In genomic region chr5:50057612-50058420, GRCm38 (mm10) we compare ENCODE assay signal across 9 mouse cellular contexts. TPM values are rescaled to one million over a fixed set of nuclear protein-coding genes. Genes with fewer than 3 reads are reported as not detected.
DNase-seq lines count a peak whose midpoint lies in the region; ATAC-seq and TF ChIP-seq lines count a peak whose summit lies in the region.
"Had no signal": no experiment of that assay in that cellular context is flagged by ENCODE, and none has a peak within 500 bp of the region (broad histone marks: within the 10 kb centered on the region; RNA-seq: fewer than 3 reads in every experiment).

No protein-coding gene starts in this region.

- no peak for TF ChIP-seq EP300 in heart, adult 2 months (IDR thresholded peaks at IDR 0.05; ENCODE audit: insufficient read depth, low read depth, low read length)

- WGBS in heart, adult 2 months = 6% methylated on average over 26 of the region's 26 CpGs
- 14% methylated on average over 26 of the region's 26 CpGs for WGBS in bone marrow, adult 2 months
- 3% methylated on average over 26 of the region's 26 CpGs for WGBS in heart, embryonic 10.5 days
- 6% methylated on average over 26 of the region's 26 CpGs for WGBS in liver, embryonic 11.5 days
- 1% methylated on average over 26 of the region's 26 CpGs for WGBS in neural tube, embryonic 12.5 days

- peak overlapping the region; percentile 80 for H3K4me3 ChIP-seq in heart, adult 2 months
- H3K4me3 ChIP-seq in bone marrow, adult 2 months (replicated peaks; ENCODE audit: control insufficient read depth, low read depth, low read length) = peak overlapping the region; percentile 16
- H3K4me3 ChIP-seq in heart, embryonic 10.5 days = peak overlapping the region; percentile 86
- peak overlapping the region; percentile 92 for H3K4me3 ChIP-seq in liver, embryonic 11.5 days (ENCODE audit: low read depth, low read length)
- H3K4me3 ChIP-seq in neural tube, embryonic 12.5 days = peak overlapping the region; percentile 97

- no peaks in the 10 kb centered on the region for H3K9me3 ChIP-seq in heart, embryonic 10.5 days
- no peaks in the 10 kb centered on the region for H3K9me3 ChIP-seq in liver, embryonic 11.5 days (ENCODE audit: control insufficient read depth, low read length)
- no peaks in the 10 kb centered on the region for H3K9me3 ChIP-seq in neural tube, embryonic 12.5 days

- H3K4me2 ChIP-seq in liver, embryonic 11.5 days = peak overlapping the region; percentile 83
- peak overlapping the region; percentile 64 for H3K4me2 ChIP-seq in neural tube, embryonic 12.5 days (replicated peaks)

- intact Hi-C loops in heart, adult 2 months (cut with DNase I) = loop anchor here (5.0 kb wide), 1 partner anchor 81 kb away; no protein-coding TSS in a partner anchor
- intact Hi-C loops in heart, postnatal 25 days (cut with DNase I) = loop anchor here (2.0 to 10.0 kb wide), 2 partner anchors 81 to 157 kb away; no protein-coding TSS in a partner anchor
- intact Hi-C loops in left cerebral cortex, postnatal 36 days (cut with DNase I) = no loop called here

- no peaks in the 10 kb centered on the region for H3K36me3 ChIP-seq in heart, adult 2 months (ENCODE audit: control insufficient read depth, insufficient read depth, low read length)
- H3K36me3 ChIP-seq in heart, embryonic 10.5 days = no peaks in the 10 kb centered on the region
- no peaks in the 10 kb centered on the region for H3K36me3 ChIP-seq in liver, embryonic 11.5 days (ENCODE audit: control insufficient read depth, insufficient read depth, low read length)
- no peaks in the 10 kb centered on the region for H3K36me3 ChIP-seq in neural tube, embryonic 12.5 days
- H3K36me3 ChIP-seq: G1E had no signal

- H3K9ac ChIP-seq in heart, adult 2 months (ENCODE audit: low read depth, low read length) = peak overlapping the region; percentile 77
- H3K9ac ChIP-seq in liver, embryonic 11.5 days (ENCODE audit: low read depth, low read length) = peak overlapping the region; percentile 92
- peak overlapping the region; percentile 98 for H3K9ac ChIP-seq in neural tube, embryonic 12.5 days

- TF ChIP-seq POLR2A in heart, adult 2 months (IDR thresholded peaks at IDR 0.05; ENCODE audit: insufficient read depth, low read depth, low read length) = no peak
- TF ChIP-seq POLR2A in bone marrow, adult 2 months (IDR thresholded peaks at IDR 0.05; ENCODE audit: borderline replicate concordance, control insufficient read depth, low read depth, low read length) = no peak

- H3K4me1 ChIP-seq in heart, adult 2 months (ENCODE audit: control insufficient read depth, insufficient read depth, low read length) = 0 out of 2 replicates have a peak, but pooled peaks cover 1% of the 10 kb centered on the region
- H3K4me1 ChIP-seq in bone marrow, adult 2 months (ENCODE audit: control insufficient read depth, insufficient read depth, low read length) = no peaks in the 10 kb centered on the region
- peaks cover 27% of the 10 kb centered on the region for H3K4me1 ChIP-seq in heart, embryonic 10.5 days
- H3K4me1 ChIP-seq in liver, embryonic 11.5 days (replicated peaks; ENCODE audit: control insufficient read depth, insufficient read depth, low read length) = peaks cover 4% of the 10 kb centered on the region; the same call in 1 of the 2 replicates
- H3K4me1 ChIP-seq in neural tube, embryonic 12.5 days = peaks cover 18% of the 10 kb centered on the region

- H3K27ac ChIP-seq in heart, adult 2 months = peak overlapping the region; percentile 71
- no peak overlapping the region for H3K27ac ChIP-seq in bone marrow, adult 2 months (ENCODE audit: control insufficient read depth, insufficient read depth, low read depth, low read length, poor library complexity)
- H3K27ac ChIP-seq in heart, embryonic 10.5 days = peak overlapping the region; percentile 98
- H3K27ac ChIP-seq in liver, embryonic 11.5 days (ENCODE audit: low read depth, low read length) = peak overlapping the region; percentile 70
- H3K27ac ChIP-seq in neural tube, embryonic 12.5 days = 0 out of 2 replicates have a peak overlapping the region, but pooled peaks have one; percentile 74

- no peaks in the 10 kb centered on the region for H3K27me3 ChIP-seq in heart, adult 2 months (ENCODE audit: control insufficient read depth, insufficient read depth, low read length)
- no peaks in the 10 kb centered on the region for H3K27me3 ChIP-seq in heart, embryonic 10.5 days (ENCODE audit: insufficient read depth, poor library complexity, severe bottlenecking)
- H3K27me3 ChIP-seq in liver, embryonic 11.5 days (replicated peaks; ENCODE audit: control insufficient read depth, insufficient read depth, low read length) = no peaks in the 10 kb centered on the region
- H3K27me3 ChIP-seq in neural tube, embryonic 12.5 days (replicated peaks) = no peaks in the 10 kb centered on the region

- ATAC-seq in liver, embryonic 11.5 days (replicated peaks; ENCODE audit: low FRiP score) = peak; percentile 12
- ATAC-seq in neural tube, embryonic 12.5 days (ENCODE audit: low FRiP score, low read depth) = peak; percentile 63

- peak; percentile 15 to 31 for DNase-seq in heart, adult 2 months
- no peak for DNase-seq in heart, postnatal 25 days (ENCODE audit: low spot score)
- DNase-seq in heart, embryonic 10.5 days (ENCODE audit: low spot score) = peak; percentile 81
- DNase-seq in liver, embryonic 11.5 days (ENCODE audit: low spot score) = no peak
- DNase-seq in left cerebral cortex, postnatal 36 days (ENCODE audit: low spot score in 2 of 2) = no peak
- DNase-seq in ovary, postnatal 36 days (ENCODE audit: low spot score) = no peak

- H3K79me2 ChIP-seq in heart, adult 2 months (replicated peaks; ENCODE audit: control insufficient read depth, insufficient read depth, low read length) = peaks cover 3% of the 10 kb centered on the region; the same call in 1 of the 2 replicates

- TF ChIP-seq CTCF in heart, adult 2 months (IDR thresholded peaks at IDR 0.05) = no peak
- TF ChIP-seq CTCF in bone marrow, adult 2 months (IDR thresholded peaks at IDR 0.05; ENCODE audit: control insufficient read depth, insufficient read depth, low read length) = no peak

RNA-seq across cellular contexts. Expression of gene Adgra3, which starts 1.0 kb away (rescaled TPM):
- total RNA-seq in heart, adult 2 months (2021) = 10 to 100 TPM; 16.1 to 21.0 TPM
- 16.2 and 17.2 TPM in 2 replicates for polyA plus RNA-seq in heart, adult 2 months (2012; rRNA removed)
- total RNA-seq in heart, postnatal 25 days (2021) = 10 to 100 TPM; 15.7 to 20.6 TPM
- polyA plus RNA-seq in bone marrow, adult 2 months (2011; ENCODE audit: insufficient read depth, insufficient read length, low replicate concordance, missing spikeins) = 0.50 and 4.6 TPM in 2 replicates
- 19.2 and 26.6 TPM in 2 replicates for polyA plus RNA-seq in heart, embryonic 10.5 days (2016; fragmentation: Nextera tagmentation; extraction: Ambion mirVana)
- polyA plus RNA-seq in liver, embryonic 11.5 days (2014; fragmentation: Nextera tagmentation; extraction: Ambion mirVana) = 16.1 and 17.7 TPM in 2 replicates
- polyA plus RNA-seq in neural tube, embryonic 12.5 days (2016; fragmentation: Nextera tagmentation; extraction: Ambion mirVana) = 38.3 and 45.4 TPM in 2 replicates
- 10 to 100 TPM; 18.7 to 20.5 TPM for total RNA-seq in left cerebral cortex, postnatal 36 days (2021)
- polyA plus RNA-seq: G1E had no signal

Comparison
In these comparisons a context has a peak if more than half of its experiments do, and no peak if none do; other contexts are left out.
1. DNase-seq: peak in heart, adult 2 months (2 of 2) and heart, embryonic 10.5 days (single experiment); none in heart, postnatal 25 days (single experiment), liver, embryonic 11.5 days (single experiment), left cerebral cortex, postnatal 36 days (0 of 2) and ovary, postnatal 36 days (single experiment).
2. H3K4me3 ChIP-seq: peak in every context shown above with its lines; median percentile 97 in neural tube, embryonic 12.5 days; 92 in liver, embryonic 11.5 days; 86 in heart, embryonic 10.5 days; 80 in heart, adult 2 months; 16 in bone marrow, adult 2 months.
3. Peak in every context shown above with its lines, with median percentiles within 50 percentile points of each other: H3K9ac ChIP-seq.